Mouse (Mus musculus): ENCODE measurements around the gene Fam57b.

DNA sequence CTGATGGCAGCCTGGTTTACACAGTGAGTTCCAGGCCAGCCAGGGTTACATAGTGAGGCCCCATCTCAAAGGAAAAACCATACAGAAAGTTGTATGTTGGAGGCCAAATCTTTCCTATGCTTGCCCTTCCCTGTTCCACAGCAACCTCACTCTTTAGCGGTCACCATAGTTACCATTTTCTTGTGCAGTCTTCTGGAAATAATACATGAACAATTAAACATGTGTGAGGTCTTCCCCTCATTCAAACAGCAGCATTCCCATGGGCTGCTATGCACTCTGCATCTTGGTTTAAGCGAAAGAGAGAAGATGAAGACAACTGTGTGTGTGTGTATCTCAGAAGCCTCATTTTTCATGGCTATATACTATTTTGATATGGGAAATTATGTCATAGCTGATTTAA, 48.0 kb downstream of the Fam57b start:
- TF ChIP-seq CTCF (IDR thresholded peaks at IDR 0.05; ENCODE audit: extremely low read depth, insufficient read depth, low read length) = no peak
- no peak for TF ChIP-seq POLR2A (IDR thresholded peaks at IDR 0.05; ENCODE audit: extremely low read depth, insufficient read depth, low read length)
